Mouse (Mus musculus) embryo, embryonic 10.5 days (tissue): ENCODE measurements around the gene Ulk2.

Experiments
- DNase-seq: peaks from one replicate; pipeline ENCODE4 v3.0.0-alpha.2; 2015; ENCODE audit warnings: low spot score

Gene Ulk2

GRCm38 (mm10) chr11:61761584-61762407 lies 93.1 kb downstream of the Ulk2 start, which contains the start of gene Prpsap2:
Gene Prpsap2 (minus strand): TSS chr11:61762088.
- peak; percentile 100 for DNase-seq

DNA sequence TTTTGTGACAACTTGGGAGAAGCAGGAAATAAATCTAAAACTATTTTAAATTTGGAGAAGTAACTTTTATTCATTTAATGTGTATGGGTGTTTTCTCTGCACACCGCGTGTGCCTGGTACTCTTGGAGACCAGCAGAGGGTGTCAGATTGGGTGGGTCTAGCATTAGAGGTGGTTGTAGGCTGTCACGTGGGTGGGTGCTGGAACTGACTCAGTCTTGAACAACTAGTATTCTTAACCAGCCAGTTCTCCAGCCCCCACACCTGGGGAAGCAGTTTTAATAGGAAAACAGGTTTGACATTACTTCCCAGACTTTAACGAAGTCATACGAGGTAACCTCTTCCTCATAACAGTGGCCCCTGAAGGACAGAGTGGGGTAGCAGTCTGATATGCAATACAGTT lies 94.4 kb downstream of the Ulk2 start:
- DNase-seq: peak; percentile 28

- no peak for DNase-seq
Measured at GRCm38 (mm10) chr11:61757151-61757550, 97.7 kb downstream of the Ulk2 start.

GRCm38 (mm10) chr11:61751612-61752011 lies 103.3 kb downstream of the Ulk2 start:
- peak; percentile 58 for DNase-seq

- no peak for DNase-seq
Measured at GRCm38 (mm10) chr11:61747161-61747560, 107.7 kb downstream of the Ulk2 start.

DNA sequence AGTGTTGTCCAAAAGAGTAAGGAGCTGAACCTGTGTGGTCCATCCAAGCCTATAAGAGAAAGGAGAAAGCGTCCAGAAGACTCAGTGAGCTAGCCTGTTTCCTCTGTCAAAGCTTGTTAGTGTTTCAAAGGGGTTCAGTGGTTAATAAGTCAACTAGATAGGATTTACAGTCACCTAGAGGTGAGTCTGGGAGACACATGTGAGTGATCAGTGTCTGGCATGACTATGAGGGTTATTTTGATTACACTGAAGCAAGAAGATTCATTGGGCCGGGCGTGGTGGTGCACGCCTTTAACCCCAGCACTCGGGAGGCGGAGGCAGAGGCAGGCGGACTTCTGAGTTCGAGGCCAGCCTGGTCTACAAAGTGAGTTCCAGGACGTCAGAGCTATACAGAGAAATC lies 109.1 kb downstream of the Ulk2 start:
- DNase-seq: no peak

DNA sequence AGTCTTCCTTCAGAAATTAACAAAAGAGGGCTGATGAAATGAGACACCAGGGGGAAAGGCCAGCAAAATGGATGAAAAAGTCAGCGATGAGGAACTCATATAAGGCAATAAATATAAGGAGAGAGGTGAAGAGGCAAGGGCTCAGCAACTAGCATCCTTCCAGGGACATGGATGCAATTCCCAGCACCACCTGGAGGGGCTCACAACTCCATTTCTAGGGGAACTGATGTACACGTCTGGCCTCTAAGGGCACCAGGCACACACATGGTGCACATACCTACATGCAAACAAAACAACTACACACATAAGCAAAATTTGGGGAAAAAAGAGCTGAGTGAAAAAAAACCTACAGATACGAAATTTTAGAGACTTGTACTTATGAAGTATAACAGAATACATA lies 110.4 kb downstream of the Ulk2 start:
- DNase-seq: peak; percentile 29

DNA sequence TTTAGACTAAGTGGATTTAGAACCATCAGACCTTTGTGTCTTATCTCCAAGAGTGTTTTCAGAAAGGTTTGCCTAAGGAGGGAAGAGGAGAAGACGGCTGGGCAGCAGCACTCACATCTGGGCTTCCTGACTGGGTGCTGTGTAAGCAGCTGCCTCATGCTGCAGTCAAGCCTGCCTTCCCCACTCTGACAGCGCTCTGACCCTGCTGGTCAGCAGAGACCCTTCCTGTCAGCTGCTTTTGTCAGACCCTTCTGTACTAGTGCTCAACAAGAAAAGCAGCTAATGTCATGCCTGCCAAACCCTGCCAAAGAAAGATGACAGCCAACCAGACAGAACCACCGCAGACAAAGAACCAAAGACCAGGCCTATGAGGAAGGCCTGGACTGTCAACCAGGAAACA lies 111.1 kb downstream of the Ulk2 start:
- DNase-seq: peak; percentile 6

- DNase-seq: no peak
Measured at GRCm38 (mm10) chr11:61740500-61740899, 114.4 kb downstream of the Ulk2 start.

- no peak for DNase-seq
Measured at GRCm38 (mm10) chr11:61737290-61737689, 117.6 kb downstream of the Ulk2 start.

GRCm38 (mm10) chr11:61732672-61733071 lies 122.2 kb downstream of the Ulk2 start:
- DNase-seq: no peak

- DNase-seq: no peak
Measured at GRCm38 (mm10) chr11:61728037-61728436, 126.8 kb downstream of the Ulk2 start.
